Comparison of ENCODE assay signal across 8 mouse cellular contexts in genomic region chr6:72389941-72390771, GRCm38 (mm10). TPM values are rescaled to one million over a fixed set of nuclear protein-coding genes. Genes with fewer than 3 reads are reported as not detected.
DNase-seq lines count a peak whose midpoint lies in the region; ATAC-seq and TF ChIP-seq lines count a peak whose summit lies in the region.

TSS of gene Vamp8 (minus strand) at chr6:72390703.

- H3K9me3 ChIP-seq in erythroblast, embryonic 14.5 days (ENCODE audit: control insufficient read depth, low read length), result no peaks in the 10 kb centered on the region
- H3K9me3 ChIP-seq in heart, embryonic 14.5 days (ENCODE audit: control insufficient read depth, low read length), result no peaks in the 10 kb centered on the region
- no peaks in the 10 kb centered on the region for H3K9me3 ChIP-seq in liver, embryonic 15.5 days (replicated peaks)
- no peaks in the 10 kb centered on the region for H3K9me3 ChIP-seq in neural tube, embryonic 11.5 days (ENCODE audit: control insufficient read depth, low read length)
- H3K9me3 ChIP-seq in stomach, postnatal 0 days (ENCODE audit: control insufficient read depth, low read length), result no peaks in the 10 kb centered on the region

- 1% methylated on average over 33 of the region's 33 CpGs for WGBS in heart, embryonic 14.5 days
- under 1% methylated on average over 33 of the region's 33 CpGs for WGBS in liver, embryonic 15.5 days (ENCODE audit: insufficient replicate concordance)
- WGBS in neural tube, embryonic 11.5 days, result 1% methylated on average over 30 of the region's 33 CpGs
- WGBS in stomach, postnatal 0 days, result under 1% methylated on average over 26 of the region's 33 CpGs

- ATAC-seq in heart, embryonic 14.5 days (ENCODE audit: insufficient number of reproducible peaks, insufficient read depth, low FRiP score, low read depth), result peak; percentile 72
- peak; percentile 49 for ATAC-seq in liver, embryonic 15.5 days (ENCODE audit: insufficient read depth)
- ATAC-seq in neural tube, embryonic 11.5 days (ENCODE audit: insufficient read depth, low FRiP score, low TSS enrichment), result peak; percentile 45; the same call in 1 of the 2 replicates
- peak; percentile 91 for ATAC-seq in stomach, postnatal 0 days (ENCODE audit: low FRiP score, low TSS enrichment)

- H3K79me3 ChIP-seq in C2C12 (ENCODE audit: low read depth), result no peaks in the 10 kb centered on the region

- peak within 1 kb of the TSS; percentile 44 for H3K4me3 ChIP-seq in C2C12 (ENCODE audit: insufficient read depth, poor library complexity, severe bottlenecking)
- peak within 1 kb of the TSS; percentile 74 for H3K4me3 ChIP-seq in bone marrow macrophage, adult 2 months (ENCODE audit: insufficient read depth, low read length)
- peak within 1 kb of the TSS; percentile 82 for H3K4me3 ChIP-seq in erythroblast, embryonic 14.5 days (replicated peaks)
- H3K4me3 ChIP-seq in heart, embryonic 14.5 days (ENCODE audit: control insufficient read depth in 1 of 2, insufficient read depth in 1 of 2, low read depth in 1 of 2, low read length in 2 of 2), result peak within 1 kb of the TSS; percentile 49 to 59
- H3K4me3 ChIP-seq in liver, embryonic 15.5 days (replicated peaks), result peak within 1 kb of the TSS; percentile 79
- peak within 1 kb of the TSS; percentile 39 for H3K4me3 ChIP-seq in neural tube, embryonic 11.5 days (ENCODE audit: low read depth, low read length)
- H3K4me3 ChIP-seq in stomach, postnatal 0 days (ENCODE audit: low read depth, low read length), result peak within 1 kb of the TSS; percentile 63

- TF ChIP-seq CTCF in C2C12 (IDR thresholded peaks at IDR 0.05; ENCODE audit: control insufficient read depth, insufficient read depth, insufficient read length), result no peak
- TF ChIP-seq CTCF in bone marrow macrophage, adult 2 months (IDR thresholded peaks at IDR 0.05; ENCODE audit: low read depth, low read length), result no peak
- peak; percentile 65 for TF ChIP-seq CTCF in stomach, postnatal 0 days (IDR thresholded peaks at IDR 0.05; ENCODE audit: low read depth)

- TF ChIP-seq POLR2A in bone marrow macrophage, adult 2 months (IDR thresholded peaks at IDR 0.05; ENCODE audit: borderline replicate concordance, low read depth, low read length), result no peak

- H3K4me1 ChIP-seq in bone marrow macrophage, adult 2 months (ENCODE audit: control insufficient read depth, insufficient read depth, low read length), result peaks cover 31% of the 10 kb centered on the region
- peaks cover 72% of the 10 kb centered on the region for H3K4me1 ChIP-seq in erythroblast, embryonic 14.5 days (ENCODE audit: control insufficient read depth)
- peaks cover 13 to 14% of the 10 kb centered on the region in 2 experiments; a peak in 3 of 4 replicates for H3K4me1 ChIP-seq in heart, embryonic 14.5 days (ENCODE audit: control insufficient read depth in 2 of 2, insufficient read depth in 2 of 2, low read length in 2 of 2)
- H3K4me1 ChIP-seq in liver, embryonic 15.5 days (replicated peaks), result peaks cover 76% of the 10 kb centered on the region
- H3K4me1 ChIP-seq in neural tube, embryonic 11.5 days (ENCODE audit: control insufficient read depth, insufficient read depth, low read length), result peaks cover 5% of the 10 kb centered on the region; the same call in 1 of the 2 replicates
- peaks cover 9% of the 10 kb centered on the region; the same call in 1 of the 2 replicates for H3K4me1 ChIP-seq in stomach, postnatal 0 days (replicated peaks; ENCODE audit: control insufficient read depth, insufficient read depth)

- peak within 1 kb of the TSS; percentile 85 for H3K9ac ChIP-seq in heart, embryonic 14.5 days (ENCODE audit: low read length)
- H3K9ac ChIP-seq in liver, embryonic 15.5 days, result peak within 1 kb of the TSS; percentile 92
- peak within 1 kb of the TSS; percentile 56 for H3K9ac ChIP-seq in neural tube, embryonic 11.5 days (ENCODE audit: low read length)
- peak within 1 kb of the TSS; percentile 80 for H3K9ac ChIP-seq in stomach, postnatal 0 days (ENCODE audit: low read length)

- DNase-seq in kidney, postnatal 10 days, result peak; percentile 93
- DNase-seq in neural tube, embryonic 11.5 days (ENCODE audit: low spot score), result peak; percentile 54
- DNase-seq in stomach, postnatal 0 days (ENCODE audit: low spot score), result peak; percentile 91

- H3K79me2 ChIP-seq in C2C12 (ENCODE audit: control insufficient read depth, insufficient read depth), result peaks cover 15% of the 10 kb centered on the region

- H3K27ac ChIP-seq in bone marrow macrophage, adult 2 months (ENCODE audit: insufficient read depth, low read depth, low read length), result peak within 1 kb of the TSS; percentile 93
- H3K27ac ChIP-seq in heart, embryonic 14.5 days (replicated peaks in 1 of 2; ENCODE audit: control insufficient read depth in 1 of 2, insufficient read depth in 1 of 2, low read depth in 2 of 2, low read length in 2 of 2), result peak within 1 kb of the TSS; percentile 89 to 97
- H3K27ac ChIP-seq in liver, embryonic 15.5 days (replicated peaks), result peak within 1 kb of the TSS; percentile 100
- 0 out of 2 replicates have a peak within 1 kb of the TSS, but pooled peaks have one; percentile 3 for H3K27ac ChIP-seq in neural tube, embryonic 11.5 days (ENCODE audit: low read depth, low read length)
- peak within 1 kb of the TSS; percentile 99 for H3K27ac ChIP-seq in stomach, postnatal 0 days (replicated peaks)

- no peaks in the 10 kb centered on the region for H3K27me3 ChIP-seq in C2C12 (ENCODE audit: control insufficient read depth, insufficient read depth, insufficient read length)
- H3K27me3 ChIP-seq in erythroblast, embryonic 14.5 days (ENCODE audit: control insufficient read depth), result no peaks in the 10 kb centered on the region
- no peaks in the 10 kb centered on the region for H3K27me3 ChIP-seq in heart, embryonic 14.5 days (ENCODE audit: control insufficient read depth, insufficient read depth, low read length)
- no peaks in the 10 kb centered on the region for H3K27me3 ChIP-seq in liver, embryonic 15.5 days
- 0 out of 2 replicates have a peak, but pooled peaks cover 5% of the 10 kb centered on the region for H3K27me3 ChIP-seq in neural tube, embryonic 11.5 days (ENCODE audit: control insufficient read depth, insufficient read depth, low read length)
- no peaks in the 10 kb centered on the region for H3K27me3 ChIP-seq in stomach, postnatal 0 days (ENCODE audit: control insufficient read depth, insufficient read depth, low read length)

- peak within 1 kb of the TSS; percentile 74 for H3K4me2 ChIP-seq in heart, embryonic 14.5 days (ENCODE audit: low read length)
- peak within 1 kb of the TSS; percentile 84 for H3K4me2 ChIP-seq in liver, embryonic 15.5 days
- peak within 1 kb of the TSS; percentile 43 for H3K4me2 ChIP-seq in neural tube, embryonic 11.5 days (ENCODE audit: low read depth)
- peak within 1 kb of the TSS; percentile 69 for H3K4me2 ChIP-seq in stomach, postnatal 0 days (replicated peaks; ENCODE audit: low read depth)

- no peak for TF ChIP-seq EP300 in stomach, postnatal 0 days (optimal IDR thresholded peaks at IDR 0.05)

- peaks cover 3% of the 10 kb centered on the region for H3K36me3 ChIP-seq in C2C12 (ENCODE audit: control insufficient read depth, insufficient read depth)
- peaks cover 77% of the 10 kb centered on the region for H3K36me3 ChIP-seq in erythroblast, embryonic 14.5 days (ENCODE audit: control insufficient read depth)
- peaks cover 27% of the 10 kb centered on the region for H3K36me3 ChIP-seq in heart, embryonic 14.5 days (ENCODE audit: control insufficient read depth, insufficient read depth, low read length)
- H3K36me3 ChIP-seq in liver, embryonic 15.5 days (replicated peaks), result peaks cover 59% of the 10 kb centered on the region
- no peaks in the 10 kb centered on the region for H3K36me3 ChIP-seq in neural tube, embryonic 11.5 days (ENCODE audit: control insufficient read depth, insufficient read depth, low read length)
- peaks cover 4% of the 10 kb centered on the region; the same call in 1 of the 2 replicates for H3K36me3 ChIP-seq in stomach, postnatal 0 days (ENCODE audit: control insufficient read depth, insufficient read depth, low read length)

- H3ac ChIP-seq in C2C12 (ENCODE audit: control insufficient read depth, insufficient read length, low read depth), result peak within 1 kb of the TSS; percentile 76

TF ChIP-seq in C2C12, 6 proteins besides CTCF, POLR2A, EP300 and RAD21:
- TF ChIP-seq CEBPB (IDR thresholded peaks at IDR 0.05; ENCODE audit: low read depth), result no peak
TF ChIP-seq in C2C12: peak in this region for 0.

RNA-seq across cellular contexts. Expression of gene Vamp8, which starts in this region (rescaled TPM):
- polyA plus RNA-seq in C2C12 (2012; fragmentation: generic; extraction: Trizol), result 147 TPM
- polyA plus RNA-seq in bone marrow macrophage, adult 2 months (2012; ENCODE audit: insufficient read depth, insufficient read length, missing spikeins), result 348 and 352 TPM in 2 replicates
- 22.8 and 33.5 TPM in 2 replicates for polyA plus RNA-seq in erythroblast, embryonic 14.5 days (2012)
- polyA plus RNA-seq in heart, embryonic 14.5 days (2014; fragmentation: Nextera tagmentation; extraction: Ambion mirVana), result 154 and 157 TPM in 2 replicates
- 239 and 242 TPM in 2 replicates for polyA plus RNA-seq in liver, embryonic 15.5 days (2015; fragmentation: Nextera tagmentation; extraction: Ambion mirVana)
- polyA plus RNA-seq in neural tube, embryonic 11.5 days (2014; fragmentation: Nextera tagmentation; extraction: Ambion mirVana), result 38.5 and 45.2 TPM in 2 replicates
- polyA plus RNA-seq in stomach, postnatal 0 days (2015; fragmentation: Nextera tagmentation; extraction: Ambion mirVana), result 368 and 396 TPM in 2 replicates

Comparison
In these comparisons a context has a peak if more than half of its experiments do, and no peak if none do; other contexts are left out.
1. Peak in every context shown above with its lines: DNase-seq, ATAC-seq, H3K4me3 ChIP-seq and H3K27ac ChIP-seq.
2. H3K27ac ChIP-seq: peak in every context shown above with its lines; median percentile 100 in liver, embryonic 15.5 days; 99 in stomach, postnatal 0 days; 93 in bone marrow macrophage, adult 2 months; 93 in heart, embryonic 14.5 days; 3 in neural tube, embryonic 11.5 days.